Comparison of ENCODE assay signal across 9 mouse cellular contexts in genomic region chr10:70599126-70599924, GRCm38 (mm10). TPM values are rescaled to one million over a fixed set of nuclear protein-coding genes. Genes with fewer than 3 reads are reported as not detected.
DNase-seq lines count a peak whose midpoint lies in the region; ATAC-seq and TF ChIP-seq lines count a peak whose summit lies in the region.
"Had no signal": no experiment of that assay in that cellular context is flagged by ENCODE, and none has a peak within 500 bp of the region (broad histone marks: within the 10 kb centered on the region; RNA-seq: fewer than 3 reads in every experiment).

No protein-coding gene starts in this region.

- intact Hi-C loops in gastrocnemius, postnatal 14 days (cut with DNase I; ENCODE audit: low total_unique reads): no loop called here

- peak; percentile 25; the same call in 1 of the 2 replicates for ATAC-seq in common myeloid progenitor, adult 5-6 weeks (replicated peaks; ENCODE audit: low read depth, poor library complexity, severe bottlenecking)
- ATAC-seq in limb, embryonic 11.5 days (ENCODE audit: insufficient number of reproducible peaks, low FRiP score, low TSS enrichment, low read depth): peak; percentile 85
- peak; percentile 94 for ATAC-seq in midbrain, embryonic 14.5 days (ENCODE audit: low FRiP score, low TSS enrichment)
- ATAC-seq in stomach, postnatal 0 days (ENCODE audit: low FRiP score, low TSS enrichment): peak; percentile 95
- ATAC-seq in inflammation-experienced regulatory T-cells, adult 6 months: no peak

- H3K4me2 ChIP-seq in limb, embryonic 11.5 days (ENCODE audit: low read depth, severe bottlenecking): peak overlapping the region; percentile 95
- H3K4me2 ChIP-seq in midbrain, embryonic 14.5 days (ENCODE audit: low read length): peak overlapping the region; percentile 87
- H3K4me2 ChIP-seq in stomach, postnatal 0 days (replicated peaks; ENCODE audit: low read depth): peak overlapping the region; percentile 91

- TF ChIP-seq CTCF in stomach, postnatal 0 days (IDR thresholded peaks at IDR 0.05; ENCODE audit: low read depth): peak; percentile 19; the same call in 1 of the 2 replicates

- no peak for TF ChIP-seq EP300 in stomach, postnatal 0 days (optimal IDR thresholded peaks at IDR 0.05)

- peaks cover 10% of the 10 kb centered on the region for H3K27me3 ChIP-seq in limb, embryonic 11.5 days (ENCODE audit: control insufficient read depth, insufficient read depth, low read length)
- H3K27me3 ChIP-seq in midbrain, embryonic 14.5 days (ENCODE audit: control insufficient read depth, insufficient read depth, low read length): no peaks in the 10 kb centered on the region
- peaks cover 7% of the 10 kb centered on the region; the same call in 1 of the 2 replicates for H3K27me3 ChIP-seq in stomach, postnatal 0 days (ENCODE audit: control insufficient read depth, insufficient read depth, low read length)

- H3K9me3 ChIP-seq in limb, embryonic 11.5 days (ENCODE audit: control insufficient read depth, low read length): no peaks in the 10 kb centered on the region
- H3K9me3 ChIP-seq in midbrain, embryonic 14.5 days (ENCODE audit: control insufficient read depth, low read length): no peaks in the 10 kb centered on the region
- H3K9me3 ChIP-seq in stomach, postnatal 0 days (ENCODE audit: control insufficient read depth, low read length): no peaks in the 10 kb centered on the region

- no peaks in the 10 kb centered on the region; the same call in 1 of the 2 replicates for H3K4me1 ChIP-seq in limb, embryonic 11.5 days (ENCODE audit: control insufficient read depth, insufficient read depth, low read length)
- peaks cover 10% of the 10 kb centered on the region; the same call in 1 of the 2 replicates for H3K4me1 ChIP-seq in midbrain, embryonic 14.5 days (ENCODE audit: control insufficient read depth, insufficient read depth, low read length)
- no peaks in the 10 kb centered on the region for H3K4me1 ChIP-seq in stomach, postnatal 0 days (replicated peaks; ENCODE audit: control insufficient read depth, insufficient read depth)

- under 1% methylated on average over 99 of the region's 124 CpGs for WGBS in limb, embryonic 11.5 days
- under 1% methylated on average over 117 of the region's 124 CpGs for whole genome bisulfite sequencing in midbrain, embryonic 14.5 days
- WGBS in stomach, postnatal 0 days: under 1% methylated on average over 62 of the region's 124 CpGs

- peak overlapping the region; percentile 59 for H3K4me3 ChIP-seq in limb, embryonic 11.5 days (ENCODE audit: low read depth, low read length)
- peak overlapping the region; percentile 74 for H3K4me3 ChIP-seq in midbrain, embryonic 14.5 days (replicated peaks; ENCODE audit: low read depth, low read length)
- H3K4me3 ChIP-seq in stomach, postnatal 0 days (ENCODE audit: low read depth, low read length): peak overlapping the region; percentile 60

- H3K9ac ChIP-seq in limb, embryonic 11.5 days (ENCODE audit: low read length): peak overlapping the region; percentile 50
- H3K9ac ChIP-seq in midbrain, embryonic 14.5 days (replicated peaks; ENCODE audit: low read length): peak overlapping the region; percentile 97
- peak overlapping the region; percentile 18 for H3K9ac ChIP-seq in stomach, postnatal 0 days (ENCODE audit: low read length)

- H3K27ac ChIP-seq in limb, embryonic 11.5 days (replicated peaks; ENCODE audit: low read depth, low read length): no peak overlapping the region
- H3K27ac ChIP-seq in midbrain, embryonic 14.5 days (replicated peaks; ENCODE audit: low read depth, low read length): peak overlapping the region; percentile 97
- no peak overlapping the region for H3K27ac ChIP-seq in stomach, postnatal 0 days (replicated peaks)
- H3K27ac ChIP-seq: macrophage had no signal

- H3K36me3 ChIP-seq in limb, embryonic 11.5 days (ENCODE audit: control insufficient read depth, insufficient read depth, low read length): no peaks in the 10 kb centered on the region
- H3K36me3 ChIP-seq in midbrain, embryonic 14.5 days (ENCODE audit: control insufficient read depth, insufficient read depth, low read length): no peaks in the 10 kb centered on the region
- no peaks in the 10 kb centered on the region for H3K36me3 ChIP-seq in stomach, postnatal 0 days (ENCODE audit: control insufficient read depth, insufficient read depth, low read length)

- peak; percentile 74 to 85 for DNase-seq in adrenal gland, postnatal 36 days
- DNase-seq in gastrocnemius, postnatal 14 days: peak; percentile 7
- peak; percentile 98 for DNase-seq in kidney, adult 9 months
- DNase-seq in limb, embryonic 11.5 days (ENCODE audit: low spot score): peak; percentile 87
- peak; percentile 97 for DNase-seq in midbrain, embryonic 14.5 days
- peak; percentile 88 for DNase-seq in stomach, postnatal 0 days (ENCODE audit: low spot score)

RNA-seq across cellular contexts. Expression of gene Phyhipl, which starts 56.4 kb away (rescaled TPM):
- total RNA-seq in adrenal gland, postnatal 36 days (2021): 1 to 10 TPM; 1.7 to 3.0 TPM
- not detected in 2 replicates for total RNA-seq in common myeloid progenitor, adult 5-6 weeks (2017)
- total RNA-seq in gastrocnemius, postnatal 14 days (2021): under 1 TPM; 0.10 to 0.27 TPM
- 2.1 and 2.5 TPM in 2 replicates for polyA plus RNA-seq in limb, embryonic 11.5 days (2014; fragmentation: Nextera tagmentation; extraction: Ambion mirVana)
- 225 and 246 TPM in 2 replicates for polyA plus RNA-seq in midbrain, embryonic 14.5 days (2014; fragmentation: Nextera tagmentation; extraction: Ambion mirVana)
- 3.5 and 4.2 TPM in 2 replicates for polyA plus RNA-seq in stomach, postnatal 0 days (2015; fragmentation: Nextera tagmentation; extraction: Ambion mirVana)
- not detected for polyA plus RNA-seq in inflammation-experienced regulatory T-cells, adult 6 months (2017; shearing (Covaris generic))
- polyA plus RNA-seq: macrophage had no signal

Comparison
In these comparisons a context has a peak if more than half of its experiments do, and no peak if none do; other contexts are left out.
1. DNase-seq: peak in every context shown above with its lines; median percentile 98 in kidney, adult 9 months; 97 in midbrain, embryonic 14.5 days; 88 in stomach, postnatal 0 days; 87 in limb, embryonic 11.5 days; 80 in adrenal gland, postnatal 36 days; 7 in gastrocnemius, postnatal 14 days.
2. H3K9ac ChIP-seq: peak in every context shown above with its lines; median percentile 97 in midbrain, embryonic 14.5 days; 50 in limb, embryonic 11.5 days; 18 in stomach, postnatal 0 days.
3. RNA of gene Phyhipl, which starts 56.4 kb away (polyA plus RNA-seq): 225 to 246 TPM in midbrain, embryonic 14.5 days; 3.5 to 4.2 TPM in stomach, postnatal 0 days, 2.1 to 2.5 TPM in limb, embryonic 11.5 days and not detected in inflammation-experienced regulatory T-cells, adult 6 months; every median in the first group is over 10 times any median in the second.
4. Peak in every context shown above with its lines, with median percentiles within 50 percentile points of each other: H3K4me2 ChIP-seq and H3K4me3 ChIP-seq.